Mouse (Mus musculus) thymus, adult 2 months (tissue): ENCODE results near the gene Lhx1.

Experiments
- CTCF ChIP-seq: fragments of 200-500 bp; IDR thresholded peaks from 2 replicates; pipeline ENCODE4 v1.5.1; 2012; ENCODE audit warnings: mild to moderate bottlenecking, control low read depth, low read length, moderate library complexity, borderline replicate concordance; ENCODE audit not compliant: control insufficient read depth, poor library complexity, insufficient read depth; ENCODE audit errors: extremely low read depth
- POLR2A ChIP-seq: fragments of 200-500 bp; IDR thresholded peaks from 2 replicates; pipeline ENCODE4 v1.6.1; 2012; ENCODE audit warnings: mild to moderate bottlenecking, low read length, control low read depth, moderate library complexity; ENCODE audit not compliant: control insufficient read depth, poor library complexity, insufficient read depth; ENCODE audit errors: extremely low read depth

DNA sequence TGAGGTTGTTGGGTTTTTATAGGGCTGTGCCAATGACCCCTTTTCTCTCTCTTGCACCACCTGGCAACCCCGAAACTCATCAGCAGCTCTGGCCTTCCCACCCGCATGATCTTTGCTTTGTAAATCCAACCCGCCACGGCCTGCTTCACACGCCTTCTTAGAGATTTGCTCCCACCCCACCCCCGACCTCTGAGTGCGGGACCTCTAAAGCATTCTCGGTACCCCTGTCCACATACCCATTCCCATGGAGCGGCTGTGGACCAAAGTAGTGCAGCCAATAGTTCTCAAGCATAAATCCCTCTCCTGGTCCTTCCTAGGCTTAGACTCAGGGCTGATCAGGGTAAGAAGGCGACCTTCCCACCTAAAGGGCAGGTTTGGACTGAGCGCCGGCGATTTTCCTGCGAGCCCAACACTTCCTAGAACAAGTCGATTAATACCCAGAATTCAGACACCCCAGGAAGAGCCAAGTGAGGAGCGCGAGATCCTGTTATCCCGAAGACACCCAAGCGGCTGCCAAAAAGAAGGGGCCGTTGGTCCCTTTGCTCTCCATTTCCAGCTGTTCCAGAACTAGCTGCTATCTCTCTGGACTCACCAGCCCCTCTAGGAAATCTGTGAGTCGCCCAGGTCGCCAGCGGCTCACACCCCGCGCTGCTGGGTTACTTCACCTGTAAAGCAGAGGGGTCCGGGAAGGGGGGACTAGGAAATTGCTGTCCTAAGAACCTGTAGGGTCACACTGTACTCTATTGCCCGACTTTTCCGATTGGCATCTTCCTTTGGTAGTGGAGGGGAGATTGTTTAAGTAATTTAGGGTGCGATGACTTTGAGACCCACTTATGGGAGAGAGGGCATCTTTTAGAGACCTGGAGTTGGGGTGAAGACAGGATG lies 1.9 kb upstream of the Lhx1 start:
- TF ChIP-seq CTCF (no peak), POLR2A (no peak)
